Mouse (Mus musculus) C3H10T1/2 (cell line): Measurements from ENCODE around the gene Pptc7. TPM values are rescaled to one million over a fixed set of nuclear protein-coding genes. Genes with fewer than 3 reads are reported as not detected.

Experiments used
- polyA plus RNA-seq, 2 experiments: library from polyadenylated mRNA; unstranded; fragments of >200 nt; fragmentation: generic; extraction: Trizol; gene quantifications; one replicate each; pipeline ENCODE4 v1.2.1; 2012; ENCODE audit warnings: missing spikeins in 2 of 2

Pptc7 gene
- polyA plus RNA-seq = 1 to 10 TPM in 1 of 2 experiments, under 1 TPM in 1; 0.90 to 5.1 TPM

GRCm38 (mm10) chr5:122284183-122285028 lies at the start of gene Pptc7:
Gene Pptc7 (plus strand): TSS chr5:122284365.

GRCm38 (mm10) chr5:122263933-122264905 lies 19.9 kb upstream of the Pptc7 start, which contains the start of gene Tctn1:
Gene Tctn1 (minus strand): TSS chr5:122264460.

GRCm38 (mm10) chr5:122353807-122354491 lies 69.8 kb downstream of the Pptc7 start, which contains the start of the genes Rad9b and Vps29:
Gene Rad9b (minus strand): TSS chr5:122354233.
Gene Vps29 (plus strand): TSS chr5:122354369.

GRCm38 (mm10) chr5:122371591-122372191 lies 87.5 kb downstream of the Pptc7 start, which contains the start of gene Gpn3:
Gene Gpn3 (plus strand): TSS chr5:122371876.

DNA sequence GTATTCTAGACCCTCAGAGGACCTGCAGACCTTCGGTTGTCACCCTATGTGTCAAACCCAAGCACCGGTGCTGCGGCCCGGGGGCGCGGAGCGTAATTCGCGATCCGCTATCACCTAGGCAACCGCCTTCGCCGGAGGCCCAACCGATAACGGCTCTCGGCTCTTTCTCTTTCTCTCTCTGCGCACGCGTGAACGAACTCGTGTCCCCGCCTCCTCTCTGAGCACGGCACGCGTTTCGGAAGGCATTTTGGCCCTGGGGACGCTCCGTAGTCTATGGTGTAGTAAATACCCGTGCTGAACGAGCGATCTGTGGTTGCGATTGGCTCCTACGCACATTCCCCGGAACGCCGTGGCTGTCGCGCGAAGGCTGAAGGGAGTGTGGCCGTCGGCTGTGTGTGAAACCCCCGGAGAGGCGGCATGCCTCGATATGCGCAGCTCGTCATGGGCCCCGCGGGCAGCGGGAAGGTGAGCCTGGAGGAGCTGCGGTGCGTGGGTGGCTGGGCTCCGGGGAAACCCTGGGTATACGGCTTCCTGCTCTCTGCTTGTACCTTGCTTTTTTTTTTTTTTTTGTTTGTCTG lies 88.1 kb downstream of the Pptc7 start, which contains the start of gene Fam216a:
TSS of gene Fam216a (minus strand) at position 173 of the 578 bp plus-strand sequence.

Other genes starting within 250 kb of the Pptc7 start
- gene Cux2, start 234.3 kb upstream of the Pptc7 start, polyA plus RNA-seq = under 1 TPM; 0.01 to 0.22 TPM
- gene Myl2, start 183.4 kb upstream of the Pptc7 start, polyA plus RNA-seq = under 1 TPM in 1 of 2 experiments, not detected in 1; 0.27 TPM
- gene Ccdc63, start 143.5 kb upstream of the Pptc7 start, polyA plus RNA-seq = under 1 TPM in 1 of 2 experiments, not detected in 1; 0.01 TPM
- 100 to 1,000 TPM in 1 of 2 experiments, 10 to 100 TPM in 1; 86.4 to 107 TPM for gene Ppp1cc, start 126.1 kb upstream of the Pptc7 start, polyA plus RNA-seq
- gene Hvcn1, start 77.6 kb upstream of the Pptc7 start, polyA plus RNA-seq = 1 to 10 TPM in 1 of 2 experiments, under 1 TPM in 1; 0.13 to 1.2 TPM
- 10 to 100 TPM in 1 of 2 experiments, 1 to 10 TPM in 1; 1.5 to 10.4 TPM for gene Tctn1, start 19.9 kb upstream of the Pptc7 start, polyA plus RNA-seq
- gene Rad9b, start 69.9 kb downstream of the Pptc7 start, polyA plus RNA-seq = 1 to 10 TPM in 1 of 2 experiments, under 1 TPM in 1; 0.30 to 2.7 TPM
- 10 to 100 TPM; 52.4 to 88.6 TPM for gene Vps29, start 70.0 kb downstream of the Pptc7 start, polyA plus RNA-seq
- 10 to 100 TPM in 1 of 2 experiments, 1 to 10 TPM in 1; 4.6 to 18.8 TPM for gene Gpn3, start 87.5 kb downstream of the Pptc7 start, polyA plus RNA-seq
- 10 to 100 TPM; 27.4 to 57.3 TPM for gene Fam216a, start 88.0 kb downstream of the Pptc7 start, polyA plus RNA-seq
- 100 to 1,000 TPM; 125 to 199 TPM for gene Arpc3, start 107.5 kb downstream of the Pptc7 start, polyA plus RNA-seq
- 10 to 100 TPM; 35.7 to 45.1 TPM for gene Anapc7, start 137.3 kb downstream of the Pptc7 start, polyA plus RNA-seq
- gene Atp2a2, start 217.9 kb downstream of the Pptc7 start, polyA plus RNA-seq = 10 to 100 TPM in 1 of 2 experiments, 1 to 10 TPM in 1; 6.6 to 33.2 TPM